Mouse (Mus musculus): ENCODE measurements around the gene Meltf.
A peak's percentile ranks its signal among the peaks of the same experiment; 100 is the strongest.

The Meltf gene

DNA sequence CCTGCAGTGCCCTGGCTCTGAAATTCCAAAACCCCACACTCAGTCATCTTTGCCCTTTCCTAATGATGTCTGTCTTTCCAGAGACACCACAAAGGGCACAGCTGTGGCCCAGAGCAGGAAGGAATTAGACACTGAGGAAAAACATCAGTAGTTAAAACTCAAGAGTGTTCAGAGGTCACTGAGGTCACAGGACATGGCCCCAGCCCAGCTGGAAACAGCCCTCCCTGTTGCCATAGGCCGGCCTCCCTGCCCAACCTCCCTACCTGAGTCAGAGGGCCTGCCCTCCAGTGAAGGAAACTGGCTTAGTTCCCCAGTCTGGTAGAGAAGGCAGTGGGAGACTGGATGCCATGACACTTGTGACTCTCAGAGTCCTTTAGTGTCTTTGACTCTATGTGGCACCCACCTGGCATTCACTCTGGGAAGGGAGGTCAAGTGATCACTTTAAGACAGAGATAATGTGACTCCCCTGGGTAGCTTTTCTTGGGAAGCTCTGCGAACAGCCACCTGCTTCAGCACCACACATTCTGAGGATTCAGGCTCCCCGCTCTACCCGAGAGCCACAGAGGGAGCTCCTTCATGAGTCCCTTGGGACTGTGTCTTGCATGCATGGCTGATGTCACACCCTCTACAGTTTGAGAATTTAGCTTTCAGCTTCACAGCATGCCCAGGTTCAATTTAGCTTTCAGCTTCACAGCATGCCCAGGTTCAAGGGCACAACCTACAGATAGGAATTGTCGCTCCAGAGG, 15.0 kb downstream of the Meltf start:
- DNase-seq (ENCODE audit: low read depth, low spot score), result no peak

DNA sequence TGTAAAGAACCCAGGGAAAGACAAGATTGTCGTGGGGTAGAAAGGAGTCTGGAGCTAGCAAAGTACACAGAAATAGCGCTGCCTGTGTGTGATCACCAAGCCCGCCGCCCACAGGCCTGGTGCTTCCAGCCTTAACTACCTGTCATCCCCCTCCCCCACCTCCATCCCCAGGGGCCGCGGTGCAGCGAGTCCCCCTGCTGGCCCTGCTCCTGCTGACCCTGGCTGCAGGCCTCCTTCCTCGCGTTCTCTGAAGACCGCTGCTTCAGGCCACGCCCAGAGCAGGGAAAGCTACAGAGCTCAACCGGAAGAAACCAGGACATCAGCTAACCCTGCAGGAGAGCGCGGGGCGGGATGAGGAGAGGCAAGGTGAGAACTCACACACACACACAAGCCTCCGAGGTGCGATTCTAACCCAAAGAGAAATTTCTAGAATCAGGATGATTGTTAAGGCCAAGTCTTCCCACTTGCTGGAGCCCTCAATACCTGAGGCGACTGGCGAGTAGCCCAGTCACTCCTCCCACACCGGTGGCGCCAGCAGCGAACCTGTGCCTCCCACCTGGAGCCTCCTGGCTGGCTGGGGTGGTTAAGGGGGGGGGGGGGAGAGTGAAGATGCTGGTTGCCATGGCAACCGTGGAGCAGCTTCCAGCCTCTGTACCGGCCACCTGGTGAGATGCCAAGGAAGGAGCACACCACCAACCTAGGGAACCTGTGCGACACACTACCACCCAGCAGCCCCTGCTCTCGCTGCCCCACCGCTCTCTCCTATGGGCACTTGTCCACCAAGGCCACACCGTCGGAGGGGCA, 18.6 kb downstream of the Meltf start:
- peak; percentile 90 for DNase-seq (ENCODE audit: low read depth, low spot score)

DNA sequence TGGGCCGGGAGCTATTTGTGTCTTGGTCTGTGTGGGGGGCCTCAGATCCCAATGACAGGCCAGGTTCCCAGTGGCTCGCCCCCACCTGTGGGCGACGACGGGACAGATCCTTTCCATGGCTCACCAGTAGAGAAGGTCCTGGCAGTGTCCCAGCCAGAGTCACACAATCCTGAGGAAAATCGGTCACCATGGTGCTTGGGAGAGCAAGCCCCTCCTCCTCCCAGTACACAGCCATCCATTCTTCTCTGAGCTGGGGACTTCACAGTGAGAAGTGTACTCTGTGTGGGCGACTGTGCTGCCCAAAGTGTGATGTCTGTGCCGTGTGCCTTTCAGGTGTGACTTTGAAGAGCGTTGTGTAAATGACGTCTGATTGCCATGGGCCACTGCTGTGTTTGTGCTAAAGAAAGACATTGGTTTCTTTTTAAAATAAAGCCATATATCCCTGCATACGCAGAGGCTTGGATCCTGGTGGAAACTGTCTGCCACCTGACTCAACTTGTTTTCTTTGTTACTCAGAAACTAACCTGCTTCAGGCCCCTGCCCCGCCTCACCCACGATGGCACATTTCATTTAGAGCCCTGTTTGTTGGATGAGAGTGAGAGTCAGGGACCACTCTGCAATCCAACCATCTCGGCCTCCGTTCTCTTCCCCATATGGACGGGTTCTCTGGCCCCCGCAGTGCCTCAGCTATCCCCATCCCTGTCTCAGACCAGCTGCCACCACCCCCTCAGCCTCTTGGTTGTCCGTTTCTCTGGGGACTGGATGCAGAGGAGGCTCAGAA, 20.1 kb downstream of the Meltf start:
- DNase-seq (ENCODE audit: low read depth, low spot score), result peak; percentile 95

DNA sequence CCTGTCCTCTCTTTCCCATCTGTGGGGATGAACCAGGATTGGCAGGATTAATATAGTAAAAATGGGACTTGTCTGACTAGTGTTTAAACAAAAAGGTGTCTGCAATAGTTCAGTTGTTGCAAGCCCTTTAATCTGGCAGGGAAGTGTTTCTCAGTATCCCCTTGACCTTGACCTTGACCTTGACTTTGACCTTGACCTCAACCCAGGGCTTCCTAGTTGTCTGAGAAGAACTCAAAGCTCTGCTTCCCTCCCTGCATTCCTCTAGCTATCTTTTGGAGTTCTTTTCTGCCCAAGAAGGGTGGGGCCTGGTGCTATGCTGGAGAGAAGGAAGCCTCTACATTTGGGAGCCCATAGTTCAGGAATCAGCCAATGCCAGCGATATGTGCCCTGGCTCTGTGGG, 23.3 kb downstream of the Meltf start:
- no peak for DNase-seq (ENCODE audit: low read depth, low spot score)

DNA sequence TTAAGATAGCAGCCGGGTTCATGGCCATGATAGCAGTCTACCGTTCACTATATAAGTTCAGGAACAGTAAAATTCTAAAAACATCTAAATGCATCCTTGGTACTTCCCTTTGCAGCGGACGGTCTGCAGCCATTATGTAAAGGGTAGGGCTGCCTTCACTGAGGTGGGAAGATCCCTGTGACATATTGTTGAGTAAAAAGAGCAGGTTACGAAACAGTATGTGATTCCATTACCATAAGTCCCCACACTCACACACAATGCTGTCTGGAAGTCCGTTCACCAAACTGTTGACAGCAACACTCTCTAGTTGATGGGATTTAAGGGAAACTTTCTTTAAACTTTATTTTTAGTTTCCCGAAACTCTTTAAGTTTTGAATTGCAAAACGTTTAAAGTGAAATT, 24.6 kb downstream of the Meltf start:
- DNase-seq (ENCODE audit: low read depth, low spot score), result peak; percentile 40

DNA sequence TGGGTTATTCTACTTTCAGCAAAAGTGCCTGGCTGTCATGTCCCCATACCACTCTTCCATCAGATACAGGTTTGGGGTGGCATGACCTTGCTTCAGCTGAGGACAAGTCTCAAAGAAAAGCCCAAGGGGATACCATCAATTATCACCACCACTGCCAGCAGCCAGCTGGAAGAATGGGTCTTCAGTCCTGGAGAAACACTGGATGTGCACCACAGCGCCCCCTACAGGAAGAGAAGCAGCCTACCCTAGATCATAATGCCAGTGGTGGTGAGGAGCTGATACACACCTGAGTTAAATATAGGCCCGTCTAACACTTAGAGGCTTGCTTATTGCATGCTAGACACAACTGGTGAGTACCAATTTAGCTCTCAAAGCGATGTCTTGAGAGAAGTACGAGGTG, 26.7 kb downstream of the Meltf start:
- DNase-seq (ENCODE audit: low read depth, low spot score), result peak; percentile 15

DNA sequence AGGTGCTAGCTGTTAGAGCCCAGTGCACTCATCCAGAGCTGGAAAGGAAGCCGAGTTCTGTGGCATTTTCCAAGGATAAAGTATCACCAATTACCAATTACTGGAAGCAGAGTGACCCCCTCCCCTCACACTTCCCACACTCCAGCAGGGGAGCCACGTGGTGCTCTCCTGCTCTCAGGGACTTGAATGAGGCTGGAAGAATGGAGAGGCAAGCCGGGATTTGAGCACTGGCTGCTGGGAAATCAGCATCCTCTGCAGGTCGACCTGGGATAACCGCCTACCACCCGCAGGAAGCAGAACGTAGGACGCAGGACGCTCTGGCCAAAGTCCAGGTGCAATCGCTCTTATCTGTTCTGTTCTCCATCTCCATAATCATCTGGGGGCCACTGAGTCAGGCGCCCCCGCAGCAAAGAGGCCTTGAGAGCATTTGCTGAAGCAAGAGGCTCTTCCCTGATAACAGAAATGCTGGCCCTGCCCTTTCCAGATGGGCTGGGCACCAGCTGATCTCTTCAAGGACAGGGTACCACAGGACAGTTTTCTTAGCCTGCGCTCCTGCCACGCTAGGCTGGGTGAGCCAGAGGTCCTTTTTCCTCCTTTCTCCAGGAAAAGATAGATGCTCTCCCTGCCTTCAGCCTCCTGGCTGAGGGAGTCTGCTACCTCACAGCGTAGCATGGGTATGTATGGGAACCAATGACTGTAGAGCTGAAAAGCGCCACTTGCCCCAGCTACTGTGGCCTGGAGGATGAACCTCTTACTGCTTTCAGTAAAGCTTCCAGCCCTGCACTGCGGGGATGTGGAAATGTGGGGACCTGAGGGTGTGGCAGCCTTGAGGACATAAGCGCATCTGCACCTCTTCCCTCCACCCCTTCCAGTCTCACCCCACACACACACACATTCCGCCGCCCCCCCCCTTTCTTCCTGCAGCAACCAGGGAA, 27.5 kb downstream of the Meltf start:
- DNase-seq (ENCODE audit: low read depth, low spot score), result peak; percentile 76

DNA sequence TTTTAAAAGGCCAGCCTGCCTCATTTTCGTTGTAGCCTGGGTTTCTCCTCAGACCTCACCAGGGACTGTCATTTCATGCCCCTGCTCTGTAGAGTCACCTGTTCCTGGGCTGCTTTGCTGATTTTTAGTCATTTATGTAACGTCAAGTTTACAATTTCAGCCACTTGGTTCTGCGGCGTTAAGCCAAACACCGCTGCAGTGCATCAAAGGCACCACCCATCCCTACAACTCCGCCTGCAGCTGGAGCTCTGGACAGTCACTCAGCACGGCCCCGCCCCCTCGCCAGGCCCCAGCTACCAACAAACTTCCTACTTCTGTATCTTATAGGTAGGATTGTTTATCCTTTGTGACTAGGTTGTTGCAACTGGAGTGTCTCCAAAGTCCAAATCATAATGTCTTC, 28.3 kb downstream of the Meltf start:
- peak; percentile 68 for DNase-seq (ENCODE audit: low read depth, low spot score)

DNA sequence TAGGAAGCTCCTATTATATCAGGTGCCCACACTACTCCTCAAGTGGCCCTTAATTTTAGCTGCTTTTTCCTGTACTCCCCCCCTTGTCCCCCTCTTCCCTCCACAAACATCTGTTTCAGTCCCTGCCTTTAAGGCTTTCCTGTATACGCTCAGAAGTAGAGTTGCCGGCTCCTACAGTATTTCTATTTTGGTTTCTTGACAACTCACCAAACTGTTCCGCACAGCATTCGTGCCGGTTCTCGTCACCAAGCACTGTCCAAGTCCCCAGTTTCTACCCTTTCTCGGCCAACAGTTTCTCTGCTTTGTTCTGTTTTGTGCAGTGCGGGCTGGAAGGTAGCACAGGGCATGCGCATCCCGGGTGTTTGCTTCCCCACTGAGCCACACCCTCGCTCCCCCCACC, 30.3 kb downstream of the Meltf start:
- peak; percentile 86 for DNase-seq (ENCODE audit: low read depth, low spot score)

DNA sequence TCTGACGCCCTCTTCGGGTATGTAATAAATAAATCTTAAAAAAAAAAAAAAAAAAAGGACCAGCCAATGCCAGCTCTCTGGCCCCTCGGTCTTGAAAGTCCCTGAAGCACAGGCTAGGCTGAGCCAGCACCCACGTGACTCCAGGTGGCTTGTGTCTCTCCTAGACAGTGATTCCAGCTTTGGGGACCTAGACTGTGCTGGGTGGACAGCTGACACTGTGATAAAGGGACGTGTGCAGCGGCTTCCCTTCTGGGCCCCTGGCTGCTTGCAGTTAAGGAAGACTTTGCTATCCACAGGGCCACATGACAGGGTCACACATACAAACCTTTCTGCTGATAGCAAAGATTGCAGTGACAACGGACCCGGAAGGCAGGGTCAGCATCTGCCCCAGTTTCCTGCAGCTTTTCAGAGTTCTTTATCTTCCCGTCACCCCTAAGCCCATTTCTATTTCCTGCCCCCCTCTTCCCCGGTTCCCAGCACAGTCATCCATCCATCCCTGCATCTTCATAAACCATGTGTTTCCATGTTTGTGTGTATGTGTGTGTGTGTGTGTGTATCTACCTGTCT, 31.8 kb downstream of the Meltf start:
- no peak for DNase-seq (ENCODE audit: low read depth, low spot score)

DNA sequence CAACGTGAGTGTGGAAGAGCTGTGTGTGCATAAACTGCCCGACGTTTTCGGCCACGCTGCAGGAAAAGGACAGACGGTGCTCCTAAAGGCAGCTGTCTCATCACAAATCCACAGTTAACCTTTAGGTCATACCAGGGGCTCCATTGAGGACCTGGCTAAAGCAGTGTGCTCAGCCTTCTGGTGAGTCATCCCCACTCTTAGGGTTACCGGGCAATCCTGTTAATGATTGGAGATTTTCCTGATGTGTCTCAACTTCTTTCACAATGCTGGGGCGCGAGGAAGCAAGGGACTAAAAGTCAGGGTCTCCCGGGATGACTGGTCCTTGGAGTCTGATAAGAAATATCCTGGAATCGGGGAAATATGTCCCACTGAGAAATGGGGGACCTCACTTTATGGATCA, 39.2 kb downstream of the Meltf start:
- no peak for DNase-seq (ENCODE audit: low read depth, low spot score)

DNA sequence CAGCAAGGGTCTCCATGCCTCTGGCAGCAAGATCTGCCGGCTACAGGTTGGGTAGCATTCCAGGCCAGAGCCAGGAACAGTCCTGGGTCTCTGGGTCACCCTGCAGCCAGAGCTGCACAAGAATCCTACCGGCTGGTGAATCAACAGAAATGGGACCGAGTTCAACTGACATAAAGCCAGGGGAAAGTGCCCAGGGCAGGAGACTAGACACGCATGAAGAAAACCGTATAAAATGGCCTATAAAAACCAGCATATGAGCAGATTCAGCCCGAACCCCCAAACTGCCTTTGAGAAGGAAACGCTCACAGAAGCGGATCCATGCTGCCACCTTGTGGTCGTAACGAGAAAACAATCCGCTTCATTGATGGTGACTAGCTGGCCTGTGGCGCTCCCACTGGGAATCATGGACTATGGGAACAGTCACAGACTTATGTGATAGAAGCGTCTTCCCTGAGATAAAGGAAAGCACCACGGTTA, 39.7 kb downstream of the Meltf start:
- peak; percentile 95 for DNase-seq (ENCODE audit: low read depth, low spot score)

DNA sequence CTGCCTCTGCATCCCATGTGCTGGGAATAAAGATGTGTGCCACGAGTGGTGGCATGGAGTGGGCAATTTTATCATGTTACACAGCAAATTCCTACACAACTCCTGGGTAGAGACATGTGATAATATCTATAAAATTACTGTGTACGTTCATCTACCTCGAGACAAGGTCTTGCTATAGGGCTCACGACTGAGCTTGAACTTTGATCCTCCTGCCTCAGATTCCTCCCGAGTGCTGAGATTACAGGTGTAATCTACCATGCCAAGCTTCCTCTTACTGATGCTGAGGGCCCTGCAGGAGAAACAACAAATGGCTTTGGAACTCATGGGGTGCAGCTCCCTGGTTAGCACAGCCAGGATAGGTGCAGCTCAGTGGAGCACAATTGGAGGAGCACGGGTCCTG, 45.8 kb downstream of the Meltf start:
- DNase-seq (ENCODE audit: low read depth, low spot score), result no peak

DNA sequence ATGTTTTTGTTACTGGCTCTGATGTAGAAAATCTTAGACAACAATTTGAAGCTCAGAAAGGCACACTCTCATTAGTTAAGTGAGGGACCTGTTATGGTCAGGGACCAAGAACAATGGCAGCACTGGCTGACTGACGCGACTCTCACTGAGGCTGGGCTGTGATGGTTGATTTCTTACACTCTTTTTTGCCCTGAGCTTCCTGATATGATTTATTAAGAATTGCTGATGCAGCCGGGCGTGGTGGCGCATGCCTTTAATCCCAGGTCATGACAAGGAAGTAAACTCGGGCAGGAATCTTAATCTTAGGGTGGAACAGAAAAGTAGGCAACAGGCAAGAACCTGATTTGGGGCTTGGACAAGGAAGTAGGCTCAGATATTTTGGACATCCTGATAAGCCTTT, 47.5 kb downstream of the Meltf start:
- no peak for DNase-seq (ENCODE audit: low read depth, low spot score)

DNA sequence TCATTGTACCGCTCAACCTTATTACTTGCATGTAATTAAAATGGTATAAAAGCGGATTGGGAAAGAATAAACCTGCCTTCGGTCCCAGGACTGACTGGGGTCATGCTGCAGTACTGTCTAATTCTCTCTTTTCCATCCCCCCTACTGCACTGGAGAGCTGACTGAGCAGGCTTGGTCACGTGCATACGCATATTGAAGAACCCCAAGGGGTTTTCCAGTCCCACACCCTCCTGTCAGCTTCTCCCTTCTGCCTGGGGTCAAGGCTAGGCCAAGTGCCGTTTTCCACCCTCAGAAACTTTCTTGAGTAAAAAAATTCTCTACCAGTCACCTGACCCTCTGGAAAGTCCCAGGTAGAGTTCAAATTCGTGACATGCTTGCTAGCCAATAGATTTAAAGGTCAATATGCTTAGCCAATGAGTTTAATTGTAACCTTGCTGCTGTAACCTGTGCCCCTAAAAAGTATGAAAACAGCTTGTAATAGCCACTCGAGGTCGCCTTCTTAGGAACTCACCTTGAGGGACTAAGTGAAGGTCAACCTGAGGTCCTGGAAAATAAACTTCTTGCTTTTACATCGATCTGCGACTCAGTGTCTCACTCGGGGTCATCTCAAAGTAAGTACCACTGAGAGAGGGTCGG, 48.1 kb downstream of the Meltf start:
- DNase-seq (ENCODE audit: low read depth, low spot score), result no peak

DNA sequence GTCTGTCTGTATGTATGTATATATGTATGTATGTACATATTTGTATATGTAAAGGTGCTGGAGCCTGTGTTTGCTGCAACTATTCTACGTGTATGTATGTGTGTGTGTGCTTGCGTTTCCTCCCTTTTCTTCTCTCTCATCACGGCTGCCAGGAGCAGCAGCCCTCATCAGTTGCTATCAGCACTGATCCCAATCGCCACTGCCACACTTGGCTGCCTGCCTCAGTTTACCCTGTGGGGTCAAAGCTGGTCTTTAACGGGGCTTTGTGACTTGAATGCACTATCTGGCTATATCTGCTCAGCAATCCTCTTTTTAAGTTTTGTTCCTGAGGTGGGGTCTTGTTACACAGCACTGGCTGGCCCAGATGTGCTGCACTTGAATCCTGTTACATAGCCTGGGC, 48.8 kb downstream of the Meltf start:
- DNase-seq (ENCODE audit: low read depth, low spot score), result no peak

DNA sequence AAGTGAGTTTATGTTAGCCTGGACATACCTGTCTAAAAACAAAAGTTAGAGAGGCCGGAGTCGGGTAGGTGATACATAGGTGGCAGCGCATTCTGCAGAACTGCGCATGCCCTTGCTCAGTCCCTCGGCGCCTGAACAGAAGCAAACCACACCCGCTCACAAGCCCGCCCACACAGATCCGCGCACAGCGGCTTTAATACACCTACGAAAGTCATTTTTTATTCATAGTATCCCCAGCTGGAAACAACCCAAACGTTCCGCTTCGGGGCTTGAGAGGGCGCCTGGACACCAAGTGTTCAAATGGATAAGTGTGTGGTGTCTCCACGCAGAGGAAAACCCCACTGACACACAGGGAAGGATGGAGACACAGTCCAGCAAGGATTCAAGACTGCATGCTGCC, 52.7 kb downstream of the Meltf start:
- DNase-seq (ENCODE audit: low read depth, low spot score), result peak; percentile 76

DNA sequence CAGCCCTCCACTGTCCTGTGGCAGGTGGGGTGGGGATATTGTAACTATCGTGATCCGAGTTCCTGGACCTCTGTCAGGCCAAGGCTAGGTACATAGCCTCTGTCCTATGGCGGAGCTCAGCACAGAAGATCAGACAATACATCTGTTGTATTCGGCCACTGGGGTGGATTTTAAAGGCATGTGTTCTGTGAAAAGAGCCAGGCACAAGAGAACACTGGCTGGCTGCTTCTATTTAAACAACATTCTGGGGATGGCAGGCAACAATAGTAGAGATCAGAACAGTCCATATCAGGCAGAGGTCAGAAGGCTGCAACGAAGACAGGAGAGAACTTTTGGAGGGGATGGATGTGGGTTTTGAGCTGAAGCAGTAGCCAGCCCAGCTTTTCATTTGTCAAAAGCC, 53.6 kb downstream of the Meltf start:
- DNase-seq (ENCODE audit: low read depth, low spot score), result peak; percentile 80

DNA sequence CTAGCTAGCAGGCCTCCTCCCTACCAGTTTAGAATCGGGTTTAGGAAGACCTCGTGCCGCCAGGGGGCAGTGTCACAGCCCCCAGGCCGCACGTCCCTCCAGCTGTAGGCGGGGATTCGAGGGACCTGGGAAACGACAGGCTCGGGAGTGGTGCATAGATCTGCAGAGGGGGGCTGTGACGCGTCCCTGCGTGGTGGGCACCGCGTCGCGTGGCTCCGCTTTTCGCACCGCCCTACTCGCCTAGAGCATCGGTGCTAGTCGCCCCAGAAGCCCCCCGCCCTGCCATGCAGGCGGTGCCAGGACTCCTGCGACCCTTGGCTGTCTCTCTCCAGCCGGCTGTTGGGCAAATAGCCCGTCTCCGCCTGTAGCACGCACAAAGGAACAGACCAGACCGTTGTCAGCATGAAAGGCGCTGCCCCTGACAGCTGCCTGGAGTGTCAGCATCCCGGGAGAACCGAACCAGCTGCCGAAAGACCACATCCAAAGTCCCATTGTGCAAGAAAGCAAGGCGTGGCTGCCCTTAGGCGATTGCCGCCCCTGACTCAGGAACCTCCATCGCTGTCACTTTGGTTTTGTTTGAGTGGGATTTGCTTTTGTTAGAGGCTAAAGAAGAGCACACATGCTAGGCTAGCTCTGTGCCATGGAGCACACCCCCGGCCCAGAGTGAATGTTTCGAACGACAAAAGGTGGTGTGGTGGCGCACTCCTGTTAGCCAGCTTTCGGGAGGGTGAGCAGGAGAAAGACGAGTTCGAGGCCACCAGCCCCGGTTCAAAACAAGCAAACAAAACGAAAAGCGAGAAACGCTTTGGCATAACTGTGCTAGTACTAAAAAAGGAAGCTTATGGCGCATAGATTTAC, 54.5 kb downstream of the Meltf start:
- peak; percentile 99 for DNase-seq (ENCODE audit: low read depth, low spot score)

All from brain, adult 2 months (tissue).